Mouse (Mus musculus): ENCODE measurements at regions not wholly inside any gene's neighbourhood (a gene's known extent, or its start where the extent isn't known, plus 50 kb on each side); places are given as distances from the start of the nearest gene placed in this dataset.

GRCm38 (mm10) chr19:14197864-14198263 is 284.5 kb downstream of the Olfr1505 start:
- DNase-seq, result no peak

GRCm38 (mm10) chr19:14220507-14220909 is 307.2 kb downstream of the Olfr1505 start:
- no peak for DNase-seq

GRCm38 (mm10) chr19:14225061-14225696 is 311.8 kb downstream of the Olfr1505 start:
- DNase-seq, result no peak

- DNase-seq, result no peak
Measured at GRCm38 (mm10) chr19:14225787-14226186, 312.5 kb downstream of the Olfr1505 start.

GRCm38 (mm10) chr19:14226521-14226920 is 313.2 kb downstream of the Olfr1505 start:
- no peak for DNase-seq

GRCm38 (mm10) chr19:14243565-14243964 is 330.2 kb downstream of the Olfr1505 start:
- DNase-seq, result no peak

- DNase-seq, result no peak
Measured at GRCm38 (mm10) chr19:14246973-14247614, 333.8 kb downstream of the Olfr1505 start.

- no peak for DNase-seq
Measured at GRCm38 (mm10) chr19:14247979-14248378, 334.6 kb downstream of the Olfr1505 start.

GRCm38 (mm10) chr19:14258621-14259051 is 339.2 kb downstream of the Tle4 start:
- DNase-seq, result no peak

GRCm38 (mm10) chr19:14259223-14259622 is 338.6 kb downstream of the Tle4 start:
- DNase-seq, result no peak

GRCm38 (mm10) chr19:14289331-14289737 is 308.5 kb downstream of the Tle4 start:
- no peak for DNase-seq

GRCm38 (mm10) chr19:14290911-14291310 is 306.9 kb downstream of the Tle4 start:
- no peak for DNase-seq

- DNase-seq, result no peak
Measured at GRCm38 (mm10) chr19:14293172-14293571, 304.7 kb downstream of the Tle4 start.

GRCm38 (mm10) chr19:14301176-14301943 is 296.5 kb downstream of the Tle4 start:
- no peak for DNase-seq

- no peak for DNase-seq
Measured at GRCm38 (mm10) chr19:14314301-14314700, 283.6 kb downstream of the Tle4 start.

- DNase-seq, result no peak
Measured at GRCm38 (mm10) chr19:14319677-14320191, 278.1 kb downstream of the Tle4 start.

- no peak for DNase-seq
Measured at GRCm38 (mm10) chr19:14325353-14326052, 272.3 kb downstream of the Tle4 start.

GRCm38 (mm10) chr19:14333041-14334012 is 264.5 kb downstream of the Tle4 start:
- DNase-seq, result no peak

GRCm38 (mm10) chr19:14337025-14337424 is 260.8 kb downstream of the Tle4 start:
- no peak for DNase-seq

GRCm38 (mm10) chr19:14340759-14341158 is 257.1 kb downstream of the Tle4 start:
- no peak for DNase-seq

- DNase-seq, result no peak
Measured at GRCm38 (mm10) chr19:14343890-14344289, 254.0 kb downstream of the Tle4 start.

GRCm38 (mm10) chr19:14344467-14344866 is 253.4 kb downstream of the Tle4 start:
- DNase-seq, result no peak
